Mouse (Mus musculus): ENCODE data around the gene Tnik.

Tnik gene

DNA sequence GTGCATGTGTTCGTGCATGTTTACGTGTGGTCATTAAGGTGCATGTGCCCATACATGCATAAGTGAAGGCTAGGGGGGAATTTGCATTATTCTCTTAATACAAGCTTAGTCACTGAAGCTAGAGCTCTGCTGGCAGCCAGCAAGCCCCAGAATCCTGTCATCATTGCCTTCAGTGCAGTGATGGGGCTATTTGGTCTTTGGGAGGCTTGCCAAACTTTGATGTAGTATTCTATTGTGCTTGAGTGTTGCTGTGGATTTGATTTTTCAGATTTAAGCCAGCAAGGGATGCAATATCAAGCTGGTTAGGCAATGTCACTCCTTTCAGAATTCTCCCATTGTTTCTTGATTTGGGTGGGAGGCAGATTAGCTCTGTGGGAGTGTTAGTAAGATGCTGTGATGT is 336.5 kb downstream of the Tnik start:
- no peak for DNase-seq (ENCODE audit: low read depth, low spot score)

- DNase-seq (ENCODE audit: low read depth, low spot score) = no peak
Observed at GRCm38 (mm10) chr3:28606741-28607140, 343.7 kb downstream of the Tnik start.

- DNase-seq (ENCODE audit: low read depth, low spot score) = no peak
Observed at GRCm38 (mm10) chr3:28612330-28612729, 349.3 kb downstream of the Tnik start.

DNA sequence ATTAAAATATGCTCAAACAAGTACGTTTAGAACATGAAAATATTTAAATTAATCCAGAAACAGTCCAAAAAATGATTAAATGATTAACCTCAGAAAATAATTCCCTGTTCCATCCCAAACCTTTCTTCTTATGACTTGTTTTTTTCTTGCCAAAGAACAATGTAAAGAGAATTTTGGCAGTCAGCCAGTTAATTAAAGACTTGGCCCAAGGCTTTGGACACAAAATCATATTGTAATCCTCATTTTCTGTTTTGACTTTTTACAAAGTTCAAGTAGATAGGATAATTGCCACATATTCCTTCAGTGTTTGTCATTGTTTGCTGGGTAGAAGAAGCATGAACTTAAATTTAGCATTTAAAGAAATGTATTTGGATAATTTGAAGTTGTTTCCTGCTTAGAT is 353.4 kb downstream of the Tnik start:
- no peak for DNase-seq (ENCODE audit: low read depth, low spot score)

DNA sequence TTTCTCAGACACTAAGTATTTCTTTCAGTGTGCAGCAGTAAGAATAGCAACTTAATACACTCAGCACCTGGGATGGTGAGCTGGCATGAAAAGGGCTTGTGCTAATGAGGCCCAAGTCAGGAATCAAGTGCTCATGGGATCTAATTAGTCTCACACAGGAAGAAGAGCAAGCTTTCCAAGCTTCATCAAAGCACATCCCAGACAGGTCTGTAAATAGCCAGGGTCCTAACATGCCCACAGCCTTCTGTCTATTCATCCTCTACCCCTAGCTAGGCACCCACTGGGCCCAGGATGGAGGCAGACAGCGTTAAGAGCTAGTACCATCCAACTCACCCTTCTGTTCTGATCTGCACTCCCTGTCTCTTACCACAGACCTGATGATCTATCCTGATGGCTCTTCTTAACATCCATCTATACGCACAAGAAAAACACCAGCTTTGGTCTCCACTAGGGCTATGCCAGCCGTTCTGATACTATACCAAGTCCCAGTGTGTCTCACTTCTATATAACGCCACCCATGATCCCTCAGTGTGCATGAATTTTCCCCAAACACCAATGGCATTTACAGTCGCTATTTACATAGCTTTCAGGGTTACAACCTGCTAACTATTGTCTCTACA is 354.1 kb downstream of the Tnik start:
- no peak for DNase-seq (ENCODE audit: low read depth, low spot score)

- DNase-seq (ENCODE audit: low read depth, low spot score) = no peak
Observed at GRCm38 (mm10) chr3:28621792-28622191, 358.8 kb downstream of the Tnik start.

- no peak for DNase-seq (ENCODE audit: low read depth, low spot score)
Observed at GRCm38 (mm10) chr3:28626816-28627215, 363.8 kb downstream of the Tnik start.

GRCm38 (mm10) chr3:28636778-28637177 is 373.8 kb downstream of the Tnik start:
- DNase-seq (ENCODE audit: low read depth, low spot score) = no peak

GRCm38 (mm10) chr3:28638957-28639356 is 375.9 kb downstream of the Tnik start:
- DNase-seq (ENCODE audit: low read depth, low spot score) = no peak

DNA sequence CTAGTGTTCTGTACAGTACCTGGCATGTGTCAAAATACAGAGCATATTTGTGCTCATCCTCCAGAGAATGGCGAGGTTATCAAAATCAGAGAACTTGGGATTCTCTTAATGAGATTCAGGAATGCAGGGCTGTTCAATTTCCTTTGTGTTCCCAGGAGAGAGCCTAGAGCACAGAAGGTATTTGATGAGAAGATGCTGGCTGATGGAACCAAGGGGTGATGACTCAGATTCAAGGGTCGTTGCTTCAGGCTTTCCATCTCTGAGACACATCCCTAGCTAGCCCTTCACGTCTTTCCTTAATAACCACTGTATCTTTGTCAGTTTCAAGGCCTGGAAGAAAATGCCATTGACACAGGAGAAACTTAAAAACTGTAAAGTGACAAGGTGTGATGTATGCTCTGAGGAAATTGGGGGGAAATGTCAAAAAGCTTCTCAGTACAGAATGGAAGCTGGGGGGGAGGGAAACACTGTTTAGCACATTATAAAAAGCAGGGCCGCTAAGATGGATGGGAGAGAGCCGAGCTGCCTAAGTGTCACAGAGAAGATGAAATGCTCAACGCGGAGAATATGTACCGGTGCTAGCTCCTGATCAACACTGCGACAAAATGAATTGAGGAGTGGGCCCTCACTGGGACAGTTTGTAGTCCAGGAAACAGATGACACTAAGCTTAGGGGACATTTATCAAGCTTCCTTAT is 380.4 kb downstream of the Tnik start:
- DNase-seq (ENCODE audit: low read depth, low spot score) = no peak

- DNase-seq (ENCODE audit: low read depth, low spot score) = no peak
Observed at GRCm38 (mm10) chr3:28652574-28652973, 389.6 kb downstream of the Tnik start.

DNA sequence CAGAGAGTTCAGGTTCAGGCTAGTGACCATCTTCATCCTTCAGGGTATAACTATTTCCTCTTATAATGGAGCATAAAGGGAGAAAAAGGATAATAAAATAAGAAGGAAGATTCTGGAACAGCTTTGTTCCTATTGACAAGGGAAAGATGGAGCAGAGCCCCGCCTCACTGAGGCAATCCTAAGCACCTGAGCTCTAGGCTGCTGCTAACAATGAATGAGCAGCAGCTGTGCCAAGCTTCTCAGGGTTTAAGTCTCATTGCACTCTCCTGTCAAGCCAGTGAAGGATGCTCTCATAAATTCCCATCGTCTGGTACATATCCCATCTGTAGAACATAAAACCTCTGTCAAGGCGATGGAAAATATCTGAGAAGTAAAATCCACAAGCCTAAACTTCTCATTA is 390.0 kb downstream of the Tnik start:
- DNase-seq (ENCODE audit: low read depth, low spot score) = no peak

GRCm38 (mm10) chr3:28654740-28655139 is 391.7 kb downstream of the Tnik start:
- no peak for DNase-seq (ENCODE audit: low read depth, low spot score)

DNA sequence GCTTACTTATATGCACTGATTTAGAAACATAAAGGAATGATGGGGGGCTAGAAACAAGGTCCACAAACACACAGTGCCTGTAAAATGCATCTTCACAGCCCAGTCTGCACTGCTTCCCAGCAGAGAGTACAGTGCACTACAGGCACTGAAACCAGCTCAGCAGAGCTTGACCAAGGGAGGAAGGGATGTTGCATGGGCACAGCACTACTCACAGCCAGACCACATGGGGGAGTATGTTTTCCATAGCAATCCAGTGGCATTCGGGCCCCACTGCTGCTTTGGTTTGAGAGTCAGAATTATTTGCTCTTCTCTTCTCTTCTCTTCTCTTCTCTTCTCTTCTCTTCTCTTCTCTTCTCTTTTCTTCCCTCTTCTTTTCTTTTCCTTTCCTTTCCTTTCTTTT is 395.3 kb downstream of the Tnik start:
- no peak for DNase-seq (ENCODE audit: low read depth, low spot score)

- DNase-seq (ENCODE audit: low read depth, low spot score) = no peak
Observed at GRCm38 (mm10) chr3:28680851-28681250, 417.8 kb downstream of the Tnik start.

DNA sequence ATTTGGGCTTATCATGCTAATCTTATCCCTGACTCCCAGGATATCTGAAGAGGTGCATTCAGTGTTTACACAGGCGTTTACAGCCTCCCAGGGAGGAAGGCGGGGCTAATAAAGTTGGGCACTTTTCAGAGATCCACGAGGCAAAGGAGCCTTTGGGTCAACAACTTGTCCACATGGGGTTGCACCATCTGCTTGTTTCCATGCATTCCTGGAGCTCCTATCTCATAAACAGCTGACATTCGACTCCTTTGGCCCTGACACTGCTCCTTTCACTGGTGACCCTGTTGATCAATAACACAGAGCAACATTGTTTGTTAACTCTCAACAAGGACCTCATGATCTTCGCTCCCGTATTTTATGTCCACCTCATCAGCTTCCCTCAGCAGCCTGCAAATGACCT is 418.9 kb downstream of the Tnik start:
- no peak for DNase-seq (ENCODE audit: low read depth, low spot score)

- DNase-seq (ENCODE audit: low read depth, low spot score) = no peak
Observed at GRCm38 (mm10) chr3:28682411-28682810, 419.4 kb downstream of the Tnik start.

GRCm38 (mm10) chr3:28685510-28685909 is 422.5 kb downstream of the Tnik start:
- no peak for DNase-seq (ENCODE audit: low read depth, low spot score)

DNA sequence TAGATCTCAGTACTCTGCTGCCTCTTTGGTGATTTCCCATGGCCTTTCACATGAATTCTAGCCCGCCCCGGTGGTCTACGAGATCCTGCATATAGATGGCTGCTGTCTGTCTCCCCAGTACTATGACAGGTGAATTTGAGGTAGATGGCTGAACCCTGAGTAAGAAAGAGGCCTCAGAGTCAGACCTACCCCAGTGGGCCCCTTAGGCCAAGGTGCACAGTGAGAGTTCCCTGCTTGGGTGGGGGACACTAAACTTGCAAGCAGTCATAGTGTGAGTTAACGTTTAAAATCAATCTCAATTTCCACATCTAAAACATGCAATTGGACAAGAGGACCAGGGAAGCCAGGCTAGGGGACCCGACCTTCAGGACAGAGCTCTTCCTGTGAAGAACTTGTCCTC is 431.8 kb downstream of the Tnik start:
- DNase-seq (ENCODE audit: low read depth, low spot score) = no peak

GRCm38 (mm10) chr3:28695608-28696007 is 432.6 kb downstream of the Tnik start:
- no peak for DNase-seq (ENCODE audit: low read depth, low spot score)

- DNase-seq (ENCODE audit: low read depth, low spot score) = no peak
Observed at GRCm38 (mm10) chr3:28696162-28696561, 433.1 kb downstream of the Tnik start.

GRCm38 (mm10) chr3:28697797-28698196 is 434.8 kb downstream of the Tnik start, which contains the start of gene Slc2a2:
Gene Slc2a2, plus strand, starts transcription at chr3:28697903.
- DNase-seq (ENCODE audit: low read depth, low spot score) = no peak

GRCm38 (mm10) chr3:28699601-28700000 is 436.6 kb downstream of the Tnik start:
- DNase-seq (ENCODE audit: low read depth, low spot score) = no peak

All from c-Kit-negative CD71-positive TER-119-positive erythroid progenitor cells, embryonic 14.5 days (primary cell).